Mouse (Mus musculus) E14TG2a.4 (cell line): ENCODE data around the gene Vac14.

Experiments
- H3K27me3 ChIP-seq: 2 replicates; pipeline ENCODE4 v1.6.1; 2014; ENCODE audit warnings: low read length, control low read depth; ENCODE audit not compliant: insufficient read depth
- H3K36me3 ChIP-seq: 2 replicates; pipeline ENCODE4 v1.6.1; 2014; ENCODE audit warnings: low read length, control low read depth; ENCODE audit not compliant: insufficient read depth
- H3K4me1 ChIP-seq: replicated peaks from 2 replicates; pipeline ENCODE4 v1.6.1; 2014; ENCODE audit warnings: low read depth, low read length, control low read depth
- H3K4me3 ChIP-seq: replicated peaks from 2 replicates; pipeline ENCODE4 v1.5.1; 2014; ENCODE audit warnings: mild to moderate bottlenecking, low read length
- H3K9me3 ChIP-seq: 2 replicates; pipeline ENCODE4 v1.6.1; 2014; ENCODE audit warnings: low read length, control low read depth
- CTCF ChIP-seq: conservative IDR thresholded peaks from 2 replicates; pipeline ENCODE4 v1.5.1; 2014; ENCODE audit warnings: low read length
- NANOG ChIP-seq: IDR thresholded peaks from 2 replicates; pipeline ENCODE4 v1.6.1; 2014; ENCODE audit warnings: borderline replicate concordance, low read length, mixed read lengths
- POU5F1 ChIP-seq: IDR thresholded peaks from 2 replicates; pipeline ENCODE4 v1.6.1; 2014; ENCODE audit warnings: low read length, borderline replicate concordance

Vac14 gene

GRCm38 (mm10) chr8:110702636-110703459 is 84.5 kb downstream of the Vac14 start:
- peaks cover 18% of the 10 kb centered on the region for H3K4me1 ChIP-seq
- TF ChIP-seq NANOG: no peak
- no peak for TF ChIP-seq CTCF
- no peak for TF ChIP-seq POU5F1

GRCm38 (mm10) chr8:110703460-110704061 is 85.2 kb downstream of the Vac14 start:
- H3K36me3 ChIP-seq: peaks cover 99% of the 10 kb centered on the region
- no peaks in the 10 kb centered on the region for H3K9me3 ChIP-seq
- TF ChIP-seq NANOG (no peak), POU5F1 (no peak), CTCF (no peak)
- no peak overlapping the region for H3K4me3 ChIP-seq
- no peaks in the 10 kb centered on the region for H3K27me3 ChIP-seq
- peaks cover 18% of the 10 kb centered on the region for H3K4me1 ChIP-seq

More at GRCm38 (mm10) chr8:110702636-110703459, 84.5 kb downstream of the Vac14 start:
- H3K9me3 ChIP-seq: no peaks in the 10 kb centered on the region
- H3K27me3 ChIP-seq: no peaks in the 10 kb centered on the region
- no peak overlapping the region for H3K4me3 ChIP-seq
- H3K36me3 ChIP-seq: peaks cover 99% of the 10 kb centered on the region

GRCm38 (mm10) chr8:110704103-110704502 is 85.7 kb downstream of the Vac14 start:
- Histone ChIP-seq H3K9me3 (no peaks in the 10 kb centered on the region), H3K4me3 (no peak overlapping the region), H3K27me3 (no peaks in the 10 kb centered on the region), H3K36me3 (peaks cover 99% of the 10 kb centered on the region), H3K4me1 (peaks cover 18% of the 10 kb centered on the region)
- TF ChIP-seq POU5F1 (no peak), NANOG (no peak), CTCF (no peak)

GRCm38 (mm10) chr8:110705391-110706287 is 87.3 kb downstream of the Vac14 start:
- Histone ChIP-seq H3K4me1 (peaks cover 18% of the 10 kb centered on the region), H3K4me3 (no peak overlapping the region), H3K27me3 (no peaks in the 10 kb centered on the region), H3K9me3 (no peaks in the 10 kb centered on the region), H3K36me3 (peaks cover 99% of the 10 kb centered on the region)
- TF ChIP-seq CTCF: no peak
- TF ChIP-seq NANOG: no peak
- TF ChIP-seq POU5F1: no peak

- H3K36me3 ChIP-seq: peaks cover 99% of the 10 kb centered on the region
- H3K4me3 ChIP-seq: no peak overlapping the region
- H3K4me1 ChIP-seq: peaks cover 18% of the 10 kb centered on the region
- H3K27me3 ChIP-seq: no peaks in the 10 kb centered on the region
- TF ChIP-seq CTCF: no peak
- TF ChIP-seq NANOG: no peak
- TF ChIP-seq POU5F1: no peak
- H3K9me3 ChIP-seq: no peaks in the 10 kb centered on the region
Measured at GRCm38 (mm10) chr8:110706288-110706870, 88.0 kb downstream of the Vac14 start.

GRCm38 (mm10) chr8:110708429-110708828 is 90.0 kb downstream of the Vac14 start:
- Histone ChIP-seq H3K27me3 (no peaks in the 10 kb centered on the region), H3K4me3 (no peak overlapping the region), H3K4me1 (peaks cover 15% of the 10 kb centered on the region), H3K9me3 (no peaks in the 10 kb centered on the region), H3K36me3 (peaks cover 99% of the 10 kb centered on the region)
- TF ChIP-seq NANOG: no peak
- TF ChIP-seq CTCF: no peak
- TF ChIP-seq POU5F1: no peak

- Histone ChIP-seq H3K4me1 (peaks cover 10% of the 10 kb centered on the region), H3K27me3 (no peaks in the 10 kb centered on the region), H3K4me3 (no peak overlapping the region), H3K9me3 (no peaks in the 10 kb centered on the region), H3K36me3 (peaks cover 99% of the 10 kb centered on the region)
- no peak for TF ChIP-seq POU5F1
- no peak for TF ChIP-seq NANOG
- TF ChIP-seq CTCF: no peak
Measured at GRCm38 (mm10) chr8:110710593-110710992, 92.2 kb downstream of the Vac14 start.
